Mouse (Mus musculus) lung, embryonic 16.5 days (tissue): ENCODE data around the gene Mst1r. TPM values are rescaled to one million over a fixed set of nuclear protein-coding genes. Genes with fewer than 3 reads are reported as not detected.

Experiments used
- ATAC-seq: fragments of 200-750 bp; cut with Nextera tagmentation; 2 replicates; pipeline ENCODE4 v1.8.0; 2017; ENCODE audit warnings: low read depth, mild to moderate bottlenecking, moderate library complexity
- H3K27ac ChIP-seq: fragments of 300-500 bp; sonication (generic); 2 replicates; pipeline ENCODE4 v1.5.1; 2014; ENCODE audit warnings: mild to moderate bottlenecking, control low read depth, low read length
- H3K27me3 ChIP-seq: fragments of 300-500 bp; sonication (generic); 2 replicates; pipeline ENCODE4 v1.6.1; 2014; ENCODE audit warnings: low read depth, low read length, mixed read lengths; ENCODE audit not compliant: control insufficient read depth, insufficient read depth
- H3K36me3 ChIP-seq: fragments of 300-500 bp; sonication (generic); 2 replicates; pipeline ENCODE4 v1.6.1; 2014; ENCODE audit warnings: low read length; ENCODE audit not compliant: control insufficient read depth, insufficient read depth
- H3K4me1 ChIP-seq: fragments of 300-500 bp; sonication (generic); replicated peaks from 2 replicates; pipeline ENCODE4 v1.6.1; 2014; ENCODE audit warnings: low read length, mixed read lengths; ENCODE audit not compliant: control insufficient read depth, insufficient read depth
- H3K4me2 ChIP-seq: fragments of 300-500 bp; sonication (generic); 2 replicates; pipeline ENCODE4 v1.6.1; 2014; ENCODE audit warnings: low read depth, low read length, control low read depth
- H3K4me3 ChIP-seq: fragments of 300-500 bp; sonication (generic); 2 replicates; pipeline ENCODE4 v1.5.1; 2014; ENCODE audit warnings: mild to moderate bottlenecking, low read length, control low read depth
- H3K9ac ChIP-seq: fragments of 300-500 bp; sonication (generic); 2 replicates; pipeline ENCODE4 v1.6.1; 2014; ENCODE audit warnings: low read length, control low read depth
- H3K9me3 ChIP-seq: fragments of 300-500 bp; sonication (generic); 2 replicates; pipeline ENCODE4 v1.6.1; 2016; ENCODE audit warnings: low read length; ENCODE audit not compliant: control insufficient read depth
- WGBS: fragments of 180-500 bp; shearing (Covaris S2); extraction: QIAGEN DNeasy Blood & Tissue Kit; methylation state at CpG from one replicate; pipeline ENCODE4 v1.1.7; 2014; 5-methylcytosine and 5-hydroxymethylcytosine counted together
- polyA plus RNA-seq: library from polyadenylated mRNA; unstranded; fragments of >200 nt; fragmentation: Nextera tagmentation; extraction: Ambion mirVana; gene quantifications from 2 replicates; pipeline ENCODE4 v1.2.1, GENCODE M21; 2015

The Mst1r gene
- 3.5 and 6.0 TPM in 2 replicates for polyA plus RNA-seq

DNA sequence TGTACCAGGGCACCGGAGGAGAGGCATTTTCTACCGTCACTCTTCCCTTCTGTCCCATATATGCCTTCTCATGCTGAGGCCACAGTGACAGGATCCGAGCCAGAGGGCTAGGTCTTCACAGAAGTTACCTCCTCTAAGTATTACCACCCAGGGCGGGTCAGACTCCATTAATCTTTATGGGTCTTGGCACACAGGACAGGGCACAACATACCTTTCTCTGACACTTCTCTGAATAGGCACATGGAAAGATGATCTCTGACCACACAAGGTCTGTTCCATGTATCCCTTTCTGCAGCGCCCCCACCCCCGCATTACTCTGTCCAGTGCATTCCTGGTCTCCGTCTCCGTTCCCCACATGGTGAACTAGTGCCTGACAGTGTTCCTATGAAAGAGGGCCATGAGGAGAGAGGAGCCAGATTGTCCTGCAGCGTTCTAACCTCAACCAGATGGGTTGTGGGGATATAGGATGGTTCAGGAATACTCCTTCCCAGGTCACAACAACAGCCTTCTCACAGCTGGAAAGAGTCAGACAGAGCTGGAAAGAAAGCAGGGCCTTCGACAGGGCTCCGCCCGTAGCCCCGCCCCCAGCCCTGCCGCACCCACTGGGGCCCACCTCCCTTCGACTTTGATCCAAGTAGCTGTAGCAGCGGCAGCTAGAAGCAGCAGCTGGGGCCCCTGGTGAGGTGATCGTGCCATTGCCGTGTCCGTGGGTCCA, at the start of gene Mst1r:
TSS of gene Mst1r (plus strand) at position 622 of the 715 bp plus-strand sequence.
- H3K4me3 ChIP-seq, result peak within 1 kb of the TSS; percentile 48
- no peaks in the 10 kb centered on the region for H3K27me3 ChIP-seq
- peak within 1 kb of the TSS; percentile 66 for H3K9ac ChIP-seq
- peak within 1 kb of the TSS; percentile 43; the same call in 1 of the 2 replicates for H3K27ac ChIP-seq
- no peaks in the 10 kb centered on the region for H3K9me3 ChIP-seq
- peak within 1 kb of the TSS; percentile 69 for H3K4me2 ChIP-seq
- peak; percentile 89 for ATAC-seq
- H3K4me1 ChIP-seq, result peaks cover 23% of the 10 kb centered on the region
- no peaks in the 10 kb centered on the region for H3K36me3 ChIP-seq
- WGBS, result 18% methylated on average over 19 of the region's 19 CpGs

DNA sequence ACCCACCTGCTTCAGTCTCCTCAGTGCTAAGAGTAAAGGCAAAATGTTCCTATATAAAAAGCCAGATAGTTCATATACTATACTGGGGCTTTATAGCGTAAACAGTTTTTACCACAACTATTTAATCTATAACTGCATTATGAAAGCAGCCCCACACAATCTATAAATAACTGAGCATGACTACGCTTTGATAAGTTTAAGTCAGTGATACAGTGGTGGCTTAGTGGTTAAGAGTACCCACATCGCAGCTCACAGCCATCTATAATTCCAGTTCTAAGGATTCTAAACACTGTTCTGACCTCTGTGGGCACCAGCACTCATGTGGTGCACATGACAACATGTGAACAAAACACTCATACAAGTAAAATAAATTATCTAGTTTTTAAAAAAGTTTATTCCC, 48.3 kb upstream of the Mst1r start:
- H3K9me3 ChIP-seq, result no peaks in the 10 kb centered on the region
- no peak overlapping the region for H3K27ac ChIP-seq
- ATAC-seq, result no peak
- WGBS, result 94% methylated on average over 3 of the region's 3 CpGs
- H3K9ac ChIP-seq, result no peak overlapping the region
- H3K27me3 ChIP-seq, result no peaks in the 10 kb centered on the region
- no peaks in the 10 kb centered on the region for H3K4me1 ChIP-seq
- H3K36me3 ChIP-seq, result peaks cover 6% of the 10 kb centered on the region
- no peak overlapping the region for H3K4me2 ChIP-seq
- no peak overlapping the region for H3K4me3 ChIP-seq

DNA sequence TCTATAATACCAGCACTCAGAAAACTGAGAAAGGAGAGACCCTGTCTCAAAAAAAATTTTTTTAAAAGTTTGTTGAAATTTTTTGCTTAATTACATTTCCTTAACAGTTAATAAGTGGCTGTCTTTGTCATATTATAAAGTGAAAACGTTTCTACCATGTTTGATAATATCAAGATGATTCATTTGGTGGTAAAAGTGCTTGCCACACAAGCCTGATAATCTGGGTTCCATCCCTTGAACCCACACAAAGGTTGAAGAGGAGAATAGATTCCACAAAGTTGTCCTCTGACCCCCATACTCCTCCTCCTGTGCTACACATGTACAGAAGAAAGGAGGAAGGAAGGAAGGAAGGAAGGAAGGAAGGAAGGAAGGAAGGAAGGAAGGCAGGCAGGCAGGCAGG, 42.2 kb upstream of the Mst1r start:
- no peak overlapping the region for H3K27ac ChIP-seq
- ATAC-seq, result no peak
- H3K4me1 ChIP-seq, result no peaks in the 10 kb centered on the region
- 0 out of 2 replicates have a peak, but pooled peaks cover 2% of the 10 kb centered on the region for H3K36me3 ChIP-seq
- no peaks in the 10 kb centered on the region for H3K27me3 ChIP-seq
- H3K9ac ChIP-seq, result no peak overlapping the region
- WGBS, result 31% methylated on average over 1 of the region's 1 CpGs
- no peak overlapping the region for H3K4me3 ChIP-seq
- H3K9me3 ChIP-seq, result no peaks in the 10 kb centered on the region
- no peak overlapping the region for H3K4me2 ChIP-seq

DNA sequence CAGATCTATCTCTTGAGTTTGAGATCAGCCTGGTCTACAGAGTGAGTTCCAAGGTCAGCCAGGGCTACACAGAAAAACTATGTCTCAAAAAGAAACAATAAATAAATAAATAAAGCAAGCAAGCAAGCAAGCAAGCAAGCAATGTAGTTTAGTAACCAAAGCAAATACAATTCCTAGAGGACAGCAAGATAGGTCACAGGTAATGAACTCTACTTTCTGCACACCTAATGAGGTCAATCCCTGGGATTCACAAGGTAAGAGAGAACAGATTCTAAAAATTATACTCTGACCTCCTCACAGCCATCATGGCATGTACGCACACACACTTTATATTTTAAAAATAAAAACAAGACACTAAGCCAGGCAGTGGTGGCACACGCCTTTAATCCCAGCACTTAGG, 40.6 kb upstream of the Mst1r start:
- no peaks in the 10 kb centered on the region for H3K27me3 ChIP-seq
- H3K4me2 ChIP-seq, result no peak overlapping the region
- H3K4me3 ChIP-seq, result no peak overlapping the region

DNA sequence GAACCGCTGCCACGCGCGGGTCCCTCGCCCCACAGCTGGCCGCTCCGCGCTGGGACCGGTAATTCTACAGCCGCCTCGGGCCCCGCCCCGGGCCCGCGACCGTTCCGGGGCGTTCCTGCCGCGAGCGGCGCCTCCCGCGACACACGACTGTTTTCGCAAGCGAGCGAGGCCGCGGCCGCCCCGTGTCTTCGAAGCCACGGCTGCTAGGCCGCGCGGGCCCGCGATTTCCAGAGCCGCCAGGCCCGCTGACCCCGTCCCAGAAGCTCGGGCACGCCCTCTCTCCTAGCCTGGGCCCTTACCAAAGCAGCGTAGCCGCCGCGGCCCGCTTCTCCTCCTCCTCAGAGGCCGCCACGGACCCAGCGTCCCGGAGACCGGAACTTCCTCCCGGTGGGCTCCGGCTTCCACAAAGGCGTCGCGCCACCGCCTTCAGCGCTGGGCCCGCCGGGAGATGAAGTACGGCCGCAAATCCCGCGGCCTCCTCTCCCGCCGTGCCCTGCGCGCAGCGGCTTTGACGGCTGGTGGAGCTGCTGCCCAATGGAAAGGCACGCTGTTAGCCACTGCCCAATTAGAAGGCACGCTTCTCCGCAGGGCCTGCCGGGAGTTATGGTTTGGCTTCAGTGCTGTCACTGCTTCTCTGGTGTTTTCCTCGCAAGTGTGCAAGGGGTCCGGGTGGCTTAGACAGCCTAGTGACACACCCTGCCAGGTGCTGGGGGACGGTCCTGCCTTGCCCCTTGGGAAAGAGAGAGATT, 34.1 kb upstream of the Mst1r start:
- H3K4me2 ChIP-seq, result peak overlapping the region; percentile 89
- peak overlapping the region; percentile 93 for H3K9ac ChIP-seq
- H3K27me3 ChIP-seq, result no peaks in the 10 kb centered on the region
- peak overlapping the region; percentile 69 for H3K4me3 ChIP-seq
- peak overlapping the region; percentile 95 for H3K27ac ChIP-seq
- ATAC-seq, result peak; percentile 100
- H3K36me3 ChIP-seq, result 0 out of 2 replicates have a peak, but pooled peaks cover 2% of the 10 kb centered on the region
- under 1% methylated on average over 77 of the region's 80 CpGs for WGBS
- peaks cover 9% of the 10 kb centered on the region for H3K4me1 ChIP-seq
- H3K9me3 ChIP-seq, result no peaks in the 10 kb centered on the region

More for the DNA sequence above, 40.6 kb upstream of the Mst1r start:
- no peak for ATAC-seq
- Histone ChIP-seq H3K4me1 (peaks cover under 1% of the 10 kb centered on the region), H3K36me3 (0 out of 2 replicates have a peak, but pooled peaks cover 2% of the 10 kb centered on the region), H3K27ac (no peak overlapping the region), H3K9me3 (no peaks in the 10 kb centered on the region), H3K9ac (no peak overlapping the region)
- WGBS, result 93% methylated on average over 2 of the region's 2 CpGs

DNA sequence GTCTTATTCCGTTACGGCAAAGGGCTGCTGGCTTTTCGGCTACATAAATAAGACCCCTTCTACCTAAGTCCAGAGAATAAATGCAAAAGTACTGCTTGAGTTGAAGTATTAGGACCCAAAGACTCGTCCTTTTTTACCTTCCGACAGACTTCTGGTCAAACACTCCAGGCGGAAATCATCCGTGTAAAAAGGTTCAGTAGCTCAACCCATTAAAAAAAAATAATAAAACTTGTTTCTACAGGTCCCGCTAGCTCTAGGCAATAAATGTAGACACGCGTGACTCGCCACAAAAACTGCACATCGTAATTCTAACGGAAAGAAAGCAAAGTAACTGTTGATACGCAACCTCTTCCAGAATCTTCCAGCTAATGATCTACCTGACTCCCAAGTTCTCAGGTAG, 33.5 kb upstream of the Mst1r start, which contains the start of gene Rbm6:
TSS of gene Rbm6 (minus strand) at position 101 of the 400 bp plus-strand sequence.
- WGBS, result 6% methylated on average over 14 of the region's 14 CpGs

DNA sequence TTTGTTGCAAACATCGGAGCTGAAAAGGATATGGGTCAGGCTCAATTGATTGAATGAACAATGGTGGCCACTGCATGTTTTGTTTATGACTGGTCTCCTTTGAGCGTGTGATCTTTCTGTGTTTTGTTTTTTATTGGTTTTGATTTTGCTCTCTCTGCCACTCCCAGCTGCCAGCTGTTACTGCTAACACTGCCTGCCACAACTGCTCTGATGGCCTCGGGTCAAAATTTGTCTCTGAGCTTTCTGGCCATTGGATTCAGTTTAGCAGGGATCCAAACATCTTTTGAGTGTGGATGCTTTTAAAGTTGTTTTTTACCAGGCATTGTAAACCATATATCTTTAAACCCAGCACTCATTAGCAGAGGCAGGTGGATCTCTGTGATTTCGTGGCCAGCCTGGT, 26.3 kb upstream of the Mst1r start:
- Histone ChIP-seq H3K36me3 (no peaks in the 10 kb centered on the region), H3K4me1 (no peaks in the 10 kb centered on the region), H3K9me3 (no peaks in the 10 kb centered on the region), H3K27me3 (no peaks in the 10 kb centered on the region), H3K4me3 (no peak overlapping the region), H3K9ac (no peak overlapping the region), H3K27ac (no peak overlapping the region), H3K4me2 (no peak overlapping the region)
- 62% methylated on average over 4 of the region's 4 CpGs for WGBS
- ATAC-seq, result no peak

More for the DNA sequence above, 33.5 kb upstream of the Mst1r start, which contains the start of gene Rbm6:
- Histone ChIP-seq H3K27ac (peak within 1 kb of the TSS; percentile 95), H3K27me3 (no peaks in the 10 kb centered on the region), H3K9ac (peak within 1 kb of the TSS; percentile 93), H3K4me1 (peaks cover 9% of the 10 kb centered on the region), H3K36me3 (0 out of 2 replicates have a peak, but pooled peaks cover 2% of the 10 kb centered on the region), H3K4me2 (peak within 1 kb of the TSS; percentile 89), H3K4me3 (peak within 1 kb of the TSS; percentile 69), H3K9me3 (no peaks in the 10 kb centered on the region)
- ATAC-seq, result no peak

DNA sequence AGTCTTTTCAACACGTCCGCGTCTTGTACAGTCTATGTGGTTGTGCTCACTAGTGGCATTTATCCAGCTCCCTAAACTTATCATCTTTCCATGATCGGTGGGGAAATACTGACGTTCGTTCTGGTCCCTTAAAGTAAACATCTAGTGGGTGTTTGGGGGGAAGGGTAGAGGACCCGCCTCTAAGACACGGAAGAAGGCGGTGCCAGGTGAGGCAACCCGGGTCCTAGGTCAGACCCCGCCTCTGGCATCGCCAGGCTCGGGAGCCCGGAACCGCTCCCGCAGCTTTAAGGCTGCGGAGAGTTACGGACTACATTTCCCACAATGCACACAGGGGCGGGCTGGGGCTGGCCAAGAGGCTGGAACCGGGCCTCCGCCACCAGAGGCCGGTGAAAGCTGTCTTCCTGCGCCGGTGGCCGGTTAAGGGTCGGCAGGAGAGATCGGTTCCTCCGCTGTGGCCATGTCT, 18.8 kb upstream of the Mst1r start, which contains the start of gene Mon1a:
TSS of gene Mon1a (plus strand) at position 348 of the 463 bp plus-strand sequence.
- ATAC-seq, result peak; percentile 98
- no peaks in the 10 kb centered on the region for H3K9me3 ChIP-seq
- H3K27me3 ChIP-seq, result peaks cover 3% of the 10 kb centered on the region; the same call in 1 of the 2 replicates
- H3K27ac ChIP-seq, result peak within 1 kb of the TSS; percentile 61
- peak within 1 kb of the TSS; percentile 88 for H3K9ac ChIP-seq
- peaks cover 14% of the 10 kb centered on the region for H3K4me1 ChIP-seq
- under 1% methylated on average over 28 of the region's 28 CpGs for WGBS
- peak within 1 kb of the TSS; percentile 93 for H3K4me2 ChIP-seq
- peak within 1 kb of the TSS; percentile 88 for H3K4me3 ChIP-seq
- H3K36me3 ChIP-seq, result no peaks in the 10 kb centered on the region
